Mouse (Mus musculus): Measurements from ENCODE around the gene Dcaf12.

The Dcaf12 gene

GRCm38 (mm10) chr4:41245408-41245807 lies 69.3 kb downstream of the Dcaf12 start:
- DNase-seq (ENCODE audit: low read depth, low spot score) = no peak
